Mouse (Mus musculus): ENCODE data around the gene Rara.

Gene Rara

GRCm38 (mm10) chr11:98954373-98954772 lies 26.8 kb downstream of the Rara start:
- peak; percentile 99 for DNase-seq

GRCm38 (mm10) chr11:98954801-98955706 lies 27.4 kb downstream of the Rara start:
- DNase-seq, result no peak

- DNase-seq, result peak; percentile 95
Measured at GRCm38 (mm10) chr11:98955707-98956235, 28.2 kb downstream of the Rara start.

- peak; percentile 90 for DNase-seq
Measured at GRCm38 (mm10) chr11:98956340-98956739, 28.7 kb downstream of the Rara start.

- DNase-seq, result peak; percentile 99
Measured at GRCm38 (mm10) chr11:98959437-98960312, 32.1 kb downstream of the Rara start.

- DNase-seq, result peak; percentile 99
Measured at GRCm38 (mm10) chr11:98960313-98960906, 32.8 kb downstream of the Rara start.

GRCm38 (mm10) chr11:98961051-98961592 lies 33.5 kb downstream of the Rara start:
- DNase-seq, result peak; percentile 97

- DNase-seq, result no peak
Measured at GRCm38 (mm10) chr11:98961766-98962165, 34.1 kb downstream of the Rara start.

- peak; percentile 97 for DNase-seq
Measured at GRCm38 (mm10) chr11:98962421-98963095, 34.9 kb downstream of the Rara start.

GRCm38 (mm10) chr11:98963191-98964021 lies 35.8 kb downstream of the Rara start:
- DNase-seq, result peak; percentile 99

- DNase-seq, result peak; percentile 94
Measured at GRCm38 (mm10) chr11:98964201-98964615, 36.6 kb downstream of the Rara start.

GRCm38 (mm10) chr11:98964616-98965415 lies 37.2 kb downstream of the Rara start:
- DNase-seq, result peak; percentile 97

GRCm38 (mm10) chr11:98965416-98966077 lies 37.9 kb downstream of the Rara start:
- no peak for DNase-seq

- DNase-seq, result peak; percentile 99
Measured at GRCm38 (mm10) chr11:98966499-98967141, 39.0 kb downstream of the Rara start.

GRCm38 (mm10) chr11:98968079-98968478 lies 40.5 kb downstream of the Rara start:
- peak; percentile 90 for DNase-seq

- DNase-seq, result peak; percentile 94
Measured at GRCm38 (mm10) chr11:98968716-98969495, 41.3 kb downstream of the Rara start.

- peak; percentile 94 for DNase-seq
Measured at GRCm38 (mm10) chr11:98969496-98969927, 41.9 kb downstream of the Rara start.

Data from heart, adult 11 months (tissue).